Mouse (Mus musculus) stomach, postnatal 0 days (tissue): ENCODE measurements at regions not wholly inside any gene's neighbourhood (a gene's known extent, or its start where the extent isn't known, plus 50 kb on each side); places are given as distances from the start of the nearest gene placed in this dataset.
A peak's percentile ranks its signal among the peaks of the same experiment; 100 is the strongest.

Experiments
- CTCF ChIP-seq: IDR thresholded peaks from 2 replicates; pipeline ENCODE4 v1.5.1; 2016; ENCODE audit warnings: antibody characterized with exemption, low read depth, mild to moderate bottlenecking, moderate library complexity
- EP300 ChIP-seq: optimal IDR thresholded peaks from 2 replicates; pipeline ENCODE3; 2016; ENCODE audit warnings: antibody characterized with exemption

GRCm38 (mm10) chr14:49834695-49835094 lies 51.5 kb upstream of the Armh4 start:
- TF ChIP-seq CTCF (peak; percentile 54), EP300 (no peak)
